20 mouse cellular contexts compared by ENCODE assay signal in the genomic region with DNA sequence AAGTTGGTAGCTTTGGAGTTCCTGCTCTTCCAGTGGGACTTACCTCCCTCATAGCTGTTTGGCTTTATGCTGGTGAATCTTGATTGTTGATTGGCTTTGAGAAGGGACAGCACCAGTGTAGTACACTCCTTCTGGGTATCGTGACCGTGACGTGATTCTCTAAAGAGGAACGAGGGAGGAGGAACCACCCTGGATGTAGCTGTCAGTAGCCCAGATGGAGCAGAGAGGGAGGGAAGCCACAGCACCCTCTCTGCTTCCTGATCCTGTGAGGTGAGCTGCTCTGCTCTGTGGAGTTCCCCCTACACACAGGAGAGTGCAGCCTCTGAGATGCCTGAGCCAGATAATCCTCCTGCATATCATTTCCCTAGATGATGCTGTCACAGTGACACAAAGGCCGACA. TPM values are rescaled to one million over a fixed set of nuclear protein-coding genes. Genes with fewer than 3 reads are reported as not detected.
DNase-seq lines count a peak whose midpoint lies in the region; ATAC-seq lines count a peak whose summit lies in the region.
"Had no signal": no experiment of that assay in that cellular context is flagged by ENCODE, and none has a peak within 500 bp of the region (broad histone marks: within the 10 kb centered on the region; RNA-seq: fewer than 3 reads in every experiment).

No protein-coding gene starts in this region.

- peak; percentile 88 to 90 for ATAC-seq in hematopoietic stem cell, adult 5-6 weeks (replicated peaks in 1 of 2; ENCODE audit: insufficient read depth in 1 of 2, low FRiP score in 2 of 2, low TSS enrichment in 1 of 2, low read depth in 1 of 2, poor library complexity in 2 of 2, severe bottlenecking in 2 of 2)
- peak; percentile 79 for ATAC-seq in neutrophil, adult 5-6 weeks (ENCODE audit: extremely low read depth, insufficient number of reproducible peaks, low FRiP score, poor library complexity, severe bottlenecking)
- ATAC-seq in erythroblast, adult 5-6 weeks (replicated peaks; ENCODE audit: low FRiP score, poor library complexity, severe bottlenecking), result no peak
- ATAC-seq: forebrain, embryonic 15.5 days had no signal

- peak; percentile 22 for DNase-seq in 416B (ENCODE audit: low read depth)
- peak; percentile 50 to 62 for DNase-seq in B cell, adult 2 months
- no peak for DNase-seq in kidney, postnatal 4 days
- DNase-seq: adrenal gland, postnatal 14 days; cerebellum, adult 2 months; cerebellum, postnatal 14 days; gastrocnemius, postnatal 25 days; heart, adult 18-20 months; heart, postnatal 10 days; kidney, adult 2 months; layer of hippocampus, postnatal 36 days; lung, embryonic 14.5 days; midbrain, embryonic 14.5 days; right cerebral cortex, postnatal 25 days; thymus, adult 2 months; thymus, postnatal 36 days had no signal

RNA-seq across cellular contexts. Expression of gene Tmem206, which starts 8.8 kb away (rescaled TPM):
- total RNA-seq in hematopoietic stem cell, adult 5-6 weeks (2017), result 27.1 and 37.1 TPM in 2 replicates
- 19.2 and 19.5 TPM in 2 replicates for total RNA-seq in neutrophil, adult 5-6 weeks (2017)
- 3.3 TPM in 2 replicates for total RNA-seq in erythroblast, adult 5-6 weeks (2015; ENCODE audit: low replicate concordance)
- total RNA-seq in erythroblast, adult 5-6 weeks (2017; ENCODE audit: low replicate concordance), result 4.2 and 5.7 TPM in 2 replicates

RNA-seq across cellular contexts. Expression of gene Nenf, which starts 16.5 kb away (rescaled TPM):
- 7.4 and 13.3 TPM in 2 replicates for total RNA-seq in hematopoietic stem cell, adult 5-6 weeks (2017)
- not detected in 2 replicates for total RNA-seq in neutrophil, adult 5-6 weeks (2017)
- 2.3 and 21.5 TPM in 2 replicates for total RNA-seq in erythroblast, adult 5-6 weeks (2015; ENCODE audit: low replicate concordance)
- total RNA-seq in erythroblast, adult 5-6 weeks (2017; ENCODE audit: low replicate concordance), result 0.60 and 9.2 TPM in 2 replicates

Comparison
In these comparisons a context has a peak if more than half of its experiments do, and no peak if none do; other contexts are left out.
1. DNase-seq: peak in 416B (single experiment) and B cell, adult 2 months (2 of 2); none in kidney, postnatal 4 days (0 of 2).